Mouse (Mus musculus) bone marrow, adult 2 months (tissue): ENCODE data around the gene Vmn1r1. TPM values are rescaled to one million over a fixed set of nuclear protein-coding genes. Genes with fewer than 3 reads are reported as not detected.
"Not testable (repeated sequence)": the region's sequence is repeated elsewhere in the genome, so short reads cannot be mapped to it uniquely, and the experiment has no call there.

Experiments
- H3K27ac ChIP-seq: fragments of 200-500 bp; 2 replicates; pipeline ENCODE4 v1.5.1; 2012; ENCODE audit warnings: low read depth, mild to moderate bottlenecking, control low read depth, inconsistent platforms, low read length; ENCODE audit not compliant: control insufficient read depth, poor library complexity, insufficient read depth
- H3K4me1 ChIP-seq: fragments of 200-500 bp; 2 replicates; pipeline ENCODE4 v1.6.1; 2011; ENCODE audit warnings: low read length; ENCODE audit not compliant: control insufficient read depth, insufficient read depth
- H3K4me3 ChIP-seq: fragments of 200-500 bp; replicated peaks from 2 replicates; pipeline ENCODE3; 2011; ENCODE audit warnings: mild to moderate bottlenecking, low read depth, low read length, control low read depth; ENCODE audit not compliant: control insufficient read depth
- CTCF ChIP-seq: fragments of 200-500 bp; IDR thresholded peaks from 2 replicates; pipeline ENCODE4 v1.5.1; 2011; ENCODE audit warnings: low read length, control low read depth; ENCODE audit not compliant: control insufficient read depth, insufficient read depth
- POLR2A ChIP-seq: fragments of 200-500 bp; IDR thresholded peaks from 2 replicates; pipeline ENCODE4 v1.6.1; 2011; ENCODE audit warnings: low read depth, mild to moderate bottlenecking, control low read depth, low read length, borderline replicate concordance; ENCODE audit not compliant: control insufficient read depth
- WGBS: fragments of 180-500 bp; shearing (Covaris S2); methylation state at CpG from one replicate; pipeline ENCODE4 v1.1.7; 2018; 5-methylcytosine and 5-hydroxymethylcytosine counted together
- polyA plus RNA-seq: library from polyadenylated mRNA; stranded (reverse); fragments of >200 nt; gene quantifications from 2 replicates; pipeline ENCODE4 v1.2.4, GENCODE M21; 2011; ENCODE audit warnings: low replicate concordance; ENCODE audit not compliant: missing spikeins, insufficient read depth, insufficient read length

Vmn1r1 gene
- not detected in 2 replicates for polyA plus RNA-seq

DNA sequence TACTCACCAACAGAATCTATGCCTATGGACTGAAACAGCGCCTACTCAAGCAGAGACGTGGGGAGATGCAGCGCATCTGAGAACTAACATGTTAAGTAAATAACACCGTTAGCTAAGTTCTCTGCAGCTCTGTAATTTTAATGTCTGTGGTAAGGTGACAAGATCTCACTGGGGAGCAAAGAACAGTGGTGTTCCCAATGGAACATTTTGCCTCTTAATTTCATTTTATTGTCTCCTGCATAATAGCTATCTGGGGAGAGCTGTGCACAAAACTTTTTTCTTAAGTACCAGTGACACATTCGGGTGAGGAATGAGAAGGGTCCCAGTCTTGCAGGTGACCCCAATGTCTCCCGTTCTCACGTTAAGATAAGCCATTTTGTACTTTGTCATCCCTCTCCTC lies at the start of gene Vmn1r1:
TSS of gene Vmn1r1 (minus strand) at position 101 of the 400 bp plus-strand sequence.
- H3K4me1 ChIP-seq: no peaks in the 10 kb centered on the region; the same call in 1 of the 2 replicates
- no peak within 1 kb of the TSS for H3K4me3 ChIP-seq
- no peak for TF ChIP-seq POLR2A
- no peak for TF ChIP-seq CTCF
- WGBS: 83% methylated on average over 7 of the region's 7 CpGs
- H3K27ac ChIP-seq: no peak within 1 kb of the TSS

DNA sequence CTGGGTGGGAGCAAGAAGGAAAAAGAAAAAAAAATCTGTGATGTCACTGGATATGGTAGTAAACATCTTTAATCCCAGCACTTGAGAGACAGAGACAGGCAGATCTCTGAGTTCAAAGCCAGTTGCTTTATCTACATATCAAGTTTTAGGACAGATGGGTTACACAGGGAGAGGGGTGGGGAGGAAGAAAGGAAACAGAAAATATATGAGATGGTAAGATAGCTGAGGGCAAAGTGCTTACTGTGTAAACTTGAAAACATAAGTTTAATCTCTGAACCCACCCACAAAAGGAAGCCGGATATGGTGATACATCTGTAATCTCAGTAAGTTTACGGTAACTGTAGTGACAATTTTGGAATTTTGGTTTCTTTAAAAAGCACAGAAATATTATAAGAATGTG lies 46.0 kb upstream of the Vmn1r1 start:
- H3K4me1 ChIP-seq: no peaks in the 10 kb centered on the region
- no peak overlapping the region for H3K4me3 ChIP-seq
- 88% methylated on average over 2 of the region's 2 CpGs for WGBS
- H3K27ac ChIP-seq: no peak overlapping the region
- no peak for TF ChIP-seq POLR2A
- no peak for TF ChIP-seq CTCF

DNA sequence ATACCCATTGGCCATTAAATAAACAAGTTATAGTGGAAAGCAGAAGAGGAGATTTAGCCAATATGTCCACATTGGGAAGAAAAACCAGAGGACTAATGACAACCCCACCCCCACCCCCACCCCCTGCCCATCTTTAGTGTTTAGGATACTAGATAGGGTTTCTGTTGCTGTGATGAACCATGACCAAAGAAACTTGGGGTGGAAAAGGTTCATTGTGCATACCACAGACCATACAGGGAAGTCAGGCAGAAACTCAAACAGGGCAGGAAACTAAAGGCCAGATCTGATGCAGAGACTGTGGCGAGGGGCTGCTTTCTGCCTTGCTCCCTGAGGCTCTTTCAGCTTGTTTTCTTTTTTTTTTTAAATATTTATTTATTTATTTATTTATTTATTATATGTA lies 28.3 kb upstream of the Vmn1r1 start:
- Histone ChIP-seq H3K4me1 (no peaks in the 10 kb centered on the region), H3K27ac (no peak overlapping the region), H3K4me3 (no peak overlapping the region)
- 63% methylated on average over 1 of the region's 1 CpGs for WGBS
- TF ChIP-seq POLR2A: no peak
- TF ChIP-seq CTCF: no peak

DNA sequence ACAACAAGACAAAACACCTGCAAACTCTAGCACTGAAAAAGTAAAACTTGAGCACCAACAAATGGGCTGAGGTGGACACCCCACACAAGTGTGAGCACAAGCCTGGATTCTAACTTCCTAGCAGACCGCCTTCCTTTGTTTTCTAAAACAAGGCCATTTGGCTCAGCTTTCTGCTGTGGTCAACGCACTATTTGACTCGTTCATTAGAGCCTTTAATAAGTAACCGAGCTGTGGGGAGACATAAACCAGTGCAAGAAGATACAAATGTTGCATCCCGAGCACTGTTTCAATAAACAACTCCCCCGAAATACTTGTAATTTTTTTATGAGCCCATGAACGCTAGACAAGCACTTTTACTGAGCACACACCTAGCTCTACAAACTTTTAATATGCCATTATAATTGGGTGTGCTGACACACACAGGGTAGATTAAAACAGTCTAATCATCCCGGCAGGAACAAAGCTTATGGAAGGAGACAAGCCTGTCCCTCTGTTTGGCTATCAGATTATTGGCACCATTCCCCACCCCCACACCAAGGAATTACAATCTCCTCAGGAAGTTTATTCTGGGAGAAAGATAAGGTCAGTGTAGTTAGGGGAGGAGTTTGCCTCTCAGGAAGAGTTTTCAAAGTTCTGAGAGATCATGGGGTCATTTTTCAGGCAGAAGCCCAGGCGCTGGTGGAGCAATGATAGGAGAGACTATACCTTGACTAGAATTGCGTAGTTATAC lies 27.7 kb upstream of the Vmn1r1 start:
- H3K27ac ChIP-seq: no peak overlapping the region
- H3K4me3 ChIP-seq: no peak overlapping the region
- TF ChIP-seq POLR2A: no peak
- TF ChIP-seq CTCF: no peak
- WGBS: 82% methylated on average over 10 of the region's 10 CpGs
- H3K4me1 ChIP-seq: no peaks in the 10 kb centered on the region

DNA sequence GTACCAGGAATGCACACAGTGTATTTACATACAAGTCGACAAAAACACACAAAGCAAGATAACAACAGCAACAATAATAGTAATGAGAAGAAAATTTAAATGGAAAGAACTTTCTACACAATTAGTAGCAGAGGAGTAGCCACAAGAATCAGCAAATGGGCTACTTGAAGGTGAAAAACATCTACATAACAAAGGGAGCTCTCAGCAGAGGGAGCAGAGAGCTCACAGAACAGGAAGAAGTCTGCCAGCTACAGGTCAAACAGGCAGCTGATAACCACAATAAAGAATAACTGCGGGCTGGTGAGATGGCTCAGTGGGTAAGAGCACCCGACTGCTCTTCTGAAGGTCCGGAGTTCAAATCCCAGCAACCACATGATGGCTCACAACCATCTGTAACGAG lies 26.9 kb upstream of the Vmn1r1 start:
- 50% methylated on average over 5 of the region's 5 CpGs for WGBS
- H3K4me1 ChIP-seq: no peaks in the 10 kb centered on the region
- H3K27ac ChIP-seq: no peak overlapping the region
- TF ChIP-seq POLR2A (no peak), CTCF (no peak)
- no peak overlapping the region for H3K4me3 ChIP-seq

DNA sequence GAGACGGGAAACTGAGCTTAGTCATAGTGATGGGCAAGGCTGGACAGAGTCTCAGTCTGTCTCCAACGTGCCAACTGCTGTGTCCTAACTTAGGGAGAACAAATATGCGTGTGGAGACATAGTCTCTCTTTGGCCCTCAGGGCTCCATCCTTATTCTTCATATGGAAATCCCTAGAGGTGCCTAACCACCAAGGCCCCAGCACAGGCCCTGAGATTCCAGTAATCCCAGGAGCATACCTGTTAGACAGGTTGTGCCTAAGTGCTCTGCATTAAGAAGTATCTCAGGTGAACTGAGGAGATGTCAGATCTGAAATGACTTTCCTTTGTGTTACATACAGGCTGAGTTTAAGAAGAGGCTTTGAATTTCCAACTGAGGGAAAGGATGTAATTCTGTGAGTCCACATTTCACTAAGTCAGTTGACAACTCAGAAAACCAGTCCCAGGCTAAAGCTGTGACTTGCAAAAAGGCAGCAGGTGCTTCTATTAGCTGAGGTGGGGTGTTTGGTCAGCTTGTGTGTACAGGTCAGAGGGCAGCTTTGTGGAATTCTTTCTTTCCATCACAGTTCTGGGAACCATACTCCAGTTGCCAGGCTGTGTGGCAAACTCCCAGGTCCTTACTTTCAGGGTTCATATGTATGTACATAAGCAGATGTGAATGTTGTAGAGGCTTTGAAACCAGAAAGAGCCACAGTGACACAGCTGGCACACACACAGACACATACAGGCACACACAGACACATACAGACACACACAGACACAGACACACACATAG lies 25.6 kb upstream of the Vmn1r1 start:
- Histone ChIP-seq H3K27ac (no peak overlapping the region), H3K4me1 (no peaks in the 10 kb centered on the region), H3K4me3 (no peak overlapping the region)
- TF ChIP-seq POLR2A (no peak), CTCF (no peak)
- WGBS: 71% methylated on average over 3 of the region's 3 CpGs

DNA sequence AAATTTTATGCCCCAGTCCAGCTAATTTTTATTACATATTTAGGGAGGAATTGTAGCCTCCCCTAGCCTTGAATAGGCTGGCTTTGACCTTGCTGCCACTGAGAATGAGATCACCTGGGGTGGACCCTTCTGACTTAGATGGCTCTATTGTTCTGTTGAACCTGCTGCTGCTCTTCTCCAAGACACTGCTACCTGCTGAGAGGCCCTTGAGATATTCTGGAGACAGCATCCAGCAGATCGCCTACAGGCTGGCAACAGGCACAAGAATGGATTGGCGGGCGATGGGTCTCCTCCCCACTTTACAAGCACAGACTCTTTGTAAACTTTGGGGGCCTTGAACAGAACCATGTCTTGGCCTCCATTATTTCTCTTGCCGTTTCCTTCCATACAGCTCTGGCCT lies 18.2 kb upstream of the Vmn1r1 start:
- not testable (repeated sequence) for H3K4me1 ChIP-seq, H3K4me3 ChIP-seq, H3K27ac ChIP-seq
- WGBS: 77% methylated on average over 4 of the region's 4 CpGs

DNA sequence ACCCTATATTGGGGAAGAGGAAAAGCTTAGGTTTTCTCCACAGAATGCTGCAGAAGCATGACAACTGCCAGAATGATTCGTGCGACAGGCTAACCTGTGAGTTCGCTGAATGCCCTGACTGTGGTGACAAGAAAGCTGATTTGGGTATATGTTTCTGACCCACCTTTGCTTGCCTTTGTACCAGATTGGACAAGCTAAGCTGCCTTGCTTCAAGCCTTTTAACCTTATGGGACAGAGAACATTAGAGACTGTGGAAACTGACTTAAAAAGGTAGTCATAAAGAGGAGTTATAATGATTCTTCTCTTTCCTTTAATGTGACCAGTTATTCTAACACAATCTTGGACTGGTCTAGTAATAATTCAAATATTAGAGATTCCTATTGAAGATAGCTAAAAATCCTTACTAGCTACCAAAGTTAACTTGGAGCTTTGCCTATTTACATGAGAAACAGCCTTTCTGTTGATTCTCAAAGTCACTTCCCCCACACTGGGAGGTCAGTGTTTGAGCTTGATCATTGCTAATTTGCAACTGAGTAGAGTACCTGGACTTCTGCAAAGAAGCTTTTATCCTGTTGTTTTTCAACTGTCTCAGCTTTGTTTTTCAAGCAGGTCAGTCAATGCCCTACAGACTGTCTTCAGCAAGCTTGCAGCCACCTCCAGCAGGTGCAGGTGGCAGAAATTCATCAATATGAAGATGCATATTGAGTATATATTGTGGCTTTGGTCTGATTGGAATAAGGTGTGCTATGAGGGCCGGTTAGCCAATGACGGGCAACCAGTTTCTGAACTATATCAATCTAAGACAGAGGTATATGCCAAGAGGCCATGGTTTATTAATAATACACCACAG lies 17.4 kb upstream of the Vmn1r1 start:
- TF ChIP-seq POLR2A (no peak), CTCF (no peak)
- Histone ChIP-seq H3K27ac (no peak overlapping the region), H3K4me1 (no peaks in the 10 kb centered on the region), H3K4me3 (no peak overlapping the region)
- 76% methylated on average over 5 of the region's 5 CpGs for WGBS

DNA sequence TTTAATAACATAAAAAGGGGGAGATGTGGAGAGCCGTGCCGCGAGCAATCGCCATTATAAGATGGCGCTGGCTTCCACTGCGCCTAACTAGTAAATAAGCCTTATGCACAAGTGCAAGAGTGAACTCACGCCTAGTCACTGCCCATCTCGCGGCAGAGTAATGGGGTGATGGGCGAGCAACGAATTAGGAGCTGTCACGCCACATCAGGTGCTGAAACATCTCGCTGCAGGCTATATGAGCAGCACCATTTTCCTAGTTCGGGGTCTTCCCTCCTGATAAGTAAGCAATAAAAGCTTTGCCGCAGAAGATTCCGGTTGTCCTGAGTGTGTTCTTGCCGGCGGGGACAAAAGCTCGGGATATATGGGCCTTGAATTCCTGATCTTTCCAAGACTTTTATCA lies 12.7 kb upstream of the Vmn1r1 start:
- not testable (repeated sequence) for H3K27ac ChIP-seq, H3K4me1 ChIP-seq, H3K4me3 ChIP-seq
- 85% methylated on average over 19 of the region's 19 CpGs for WGBS

DNA sequence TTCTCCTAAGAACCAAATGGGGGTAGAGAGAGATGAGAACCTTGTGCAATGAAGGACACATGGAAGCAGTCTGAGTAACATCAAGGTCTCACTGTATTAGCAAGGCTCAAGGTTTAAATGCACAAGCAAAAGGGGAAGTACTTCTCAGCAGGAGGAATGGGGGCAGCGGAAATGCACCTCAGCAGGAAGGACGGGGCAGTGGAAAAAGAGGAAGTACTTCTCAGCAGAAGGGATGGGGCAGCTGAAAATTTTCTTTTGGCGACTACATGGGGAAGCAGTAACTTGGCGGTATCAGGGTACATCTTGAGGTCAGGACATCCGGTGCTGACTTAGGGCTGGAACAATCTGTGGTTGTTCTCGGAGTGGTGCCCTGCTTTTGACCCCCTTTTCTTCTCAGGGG lies 5.9 kb upstream of the Vmn1r1 start:
- 73% methylated on average over 6 of the region's 6 CpGs for WGBS
- not testable (repeated sequence) for H3K4me1 ChIP-seq, H3K4me3 ChIP-seq, H3K27ac ChIP-seq
